Mouse (Mus musculus): ENCODE data around the gene 2010111I01Rik. TPM values are rescaled to one million over a fixed set of nuclear protein-coding genes. Genes with fewer than 3 reads are reported as not detected.

2010111I01Rik gene
- polyA plus RNA-seq, 1 experiment, result 22.5 TPM

DNA sequence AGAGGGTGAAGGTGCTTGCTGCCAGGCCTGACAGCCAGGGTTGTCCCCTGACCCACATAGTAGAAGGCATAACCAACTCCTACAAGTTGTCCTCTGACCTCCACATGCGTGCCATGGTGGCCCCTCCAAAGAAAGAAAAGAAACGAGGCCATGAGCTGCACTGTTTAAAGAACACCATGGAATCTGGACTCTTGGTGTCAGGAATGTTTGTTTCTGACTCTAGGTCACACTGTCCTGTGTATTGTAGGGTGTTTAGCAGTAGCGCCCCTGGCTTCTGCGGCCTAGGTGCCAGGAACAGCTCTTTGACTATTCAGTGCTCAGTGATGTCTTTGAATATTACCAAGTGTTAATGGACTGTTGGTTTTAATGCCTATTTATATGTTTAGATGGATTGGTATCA, 8.4 kb downstream of the 2010111I01Rik start:
- H3K27ac ChIP-seq (ENCODE audit: insufficient read depth, low read length), result no peak overlapping the region
- 94% methylated on average over 4 of the region's 4 CpGs for WGBS
- H3K4me1 ChIP-seq (ENCODE audit: control insufficient read depth, insufficient read depth, insufficient read length), result no peaks in the 10 kb centered on the region
- no peaks in the 10 kb centered on the region for H3K36me3 ChIP-seq (ENCODE audit: control insufficient read depth, insufficient read depth, low read length)
- H3K4me3 ChIP-seq (ENCODE audit: extremely low read depth, insufficient read depth, insufficient read length), result no peak overlapping the region
- DNase-seq (ENCODE audit: low read depth in 1 of 2, low spot score in 2 of 2), result no peak
- H3K27me3 ChIP-seq (ENCODE audit: control insufficient read depth, insufficient read depth, low read length), result no peaks in the 10 kb centered on the region
- no peak for TF ChIP-seq CTCF (IDR thresholded peaks at IDR 0.05; ENCODE audit: extremely low read depth, insufficient read depth, insufficient read length, insufficient replicate concordance)
- no peak for TF ChIP-seq POLR2A (IDR thresholded peaks at IDR 0.05; ENCODE audit: low read depth, low read length)

DNA sequence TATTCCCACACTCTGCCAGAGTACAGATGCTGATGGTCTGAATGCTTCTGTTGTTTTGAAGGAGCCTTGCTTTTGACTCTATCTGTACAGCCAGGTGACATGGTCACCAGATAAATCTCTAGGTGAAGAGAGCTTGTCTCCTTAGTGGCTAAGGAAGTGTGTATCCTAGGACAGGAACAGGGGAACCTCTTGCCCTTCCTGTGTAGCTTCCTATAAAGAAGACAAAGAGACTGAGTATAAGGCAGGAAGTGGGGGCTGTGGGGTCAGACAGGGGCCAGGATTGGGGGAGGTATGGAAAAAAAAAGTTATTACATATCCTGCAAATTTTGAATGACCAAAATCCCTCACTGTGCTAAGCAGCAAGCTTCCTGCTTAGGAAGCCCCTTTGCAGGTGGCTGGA, 13.4 kb downstream of the 2010111I01Rik start:
- Histone ChIP-seq H3K27me3 (ENCODE audit: control insufficient read depth, insufficient read depth, low read length) (no peaks in the 10 kb centered on the region), H3K4me3 (ENCODE audit: extremely low read depth, insufficient read depth, insufficient read length) (no peak overlapping the region), H3K27ac (ENCODE audit: insufficient read depth, low read length) (no peak overlapping the region), H3K36me3 (ENCODE audit: control insufficient read depth, insufficient read depth, low read length) (no peaks in the 10 kb centered on the region), H3K4me1 (ENCODE audit: control insufficient read depth, insufficient read depth, insufficient read length) (no peaks in the 10 kb centered on the region)
- DNase-seq (ENCODE audit: low read depth in 1 of 2, low spot score in 2 of 2), result no peak
- TF ChIP-seq CTCF (IDR thresholded peaks at IDR 0.05; ENCODE audit: extremely low read depth, insufficient read depth, insufficient read length, insufficient replicate concordance), result no peak
- TF ChIP-seq POLR2A (IDR thresholded peaks at IDR 0.05; ENCODE audit: low read depth, low read length), result no peak

DNA sequence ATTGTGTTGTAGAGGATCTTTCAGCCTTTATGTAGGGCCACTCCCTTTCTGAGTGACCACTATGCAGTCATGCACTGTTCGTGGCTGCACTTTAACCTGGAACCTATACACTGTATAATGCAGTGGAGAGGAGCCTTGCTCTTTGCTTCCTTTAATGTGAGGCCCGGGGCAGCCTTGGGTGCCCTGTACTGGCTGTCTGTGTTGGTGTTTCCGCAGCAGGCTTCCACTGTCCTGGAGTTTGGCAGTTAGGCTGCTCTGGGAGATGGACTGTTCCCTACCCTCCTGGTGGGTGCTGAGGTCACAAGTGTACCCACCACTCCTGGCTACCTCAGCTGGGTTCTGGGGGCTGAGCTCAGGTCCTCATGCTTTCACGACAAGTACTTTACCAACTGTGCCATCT, 14.1 kb downstream of the 2010111I01Rik start:
- no peak for DNase-seq (ENCODE audit: low read depth in 1 of 2, low spot score in 2 of 2)
- H3K27me3 ChIP-seq (ENCODE audit: control insufficient read depth, insufficient read depth, low read length), result no peaks in the 10 kb centered on the region
- no peaks in the 10 kb centered on the region for H3K36me3 ChIP-seq (ENCODE audit: control insufficient read depth, insufficient read depth, low read length)
- 78% methylated on average over 4 of the region's 4 CpGs for WGBS
- no peak for TF ChIP-seq CTCF (IDR thresholded peaks at IDR 0.05; ENCODE audit: extremely low read depth, insufficient read depth, insufficient read length, insufficient replicate concordance)
- no peak for TF ChIP-seq POLR2A (IDR thresholded peaks at IDR 0.05; ENCODE audit: low read depth, low read length)
- no peak overlapping the region for H3K4me3 ChIP-seq (ENCODE audit: extremely low read depth, insufficient read depth, insufficient read length)
- H3K4me1 ChIP-seq (ENCODE audit: control insufficient read depth, insufficient read depth, insufficient read length), result no peaks in the 10 kb centered on the region
- H3K27ac ChIP-seq (ENCODE audit: insufficient read depth, low read length), result no peak overlapping the region

DNA sequence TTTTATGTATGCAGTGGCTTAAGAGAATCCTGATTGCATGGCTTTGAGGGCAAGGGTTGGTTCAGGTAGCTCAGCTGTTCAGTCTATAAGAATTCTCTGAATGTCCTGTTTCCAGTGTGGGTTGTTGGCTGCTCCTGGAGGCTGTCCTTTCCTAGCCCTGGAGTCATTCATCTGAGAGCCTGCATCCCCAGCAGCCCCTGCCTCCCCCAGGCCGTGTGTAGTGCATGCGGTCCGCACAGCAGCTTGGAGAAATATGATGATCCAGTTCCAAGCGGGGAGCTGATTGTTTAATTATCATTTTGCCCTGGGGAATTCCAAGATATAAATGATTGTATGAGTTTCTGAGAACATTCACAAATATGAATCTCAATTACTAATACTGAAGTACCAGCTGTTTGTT, 14.5 kb downstream of the 2010111I01Rik start:
- H3K36me3 ChIP-seq (ENCODE audit: control insufficient read depth, insufficient read depth, low read length), result no peaks in the 10 kb centered on the region

DNA sequence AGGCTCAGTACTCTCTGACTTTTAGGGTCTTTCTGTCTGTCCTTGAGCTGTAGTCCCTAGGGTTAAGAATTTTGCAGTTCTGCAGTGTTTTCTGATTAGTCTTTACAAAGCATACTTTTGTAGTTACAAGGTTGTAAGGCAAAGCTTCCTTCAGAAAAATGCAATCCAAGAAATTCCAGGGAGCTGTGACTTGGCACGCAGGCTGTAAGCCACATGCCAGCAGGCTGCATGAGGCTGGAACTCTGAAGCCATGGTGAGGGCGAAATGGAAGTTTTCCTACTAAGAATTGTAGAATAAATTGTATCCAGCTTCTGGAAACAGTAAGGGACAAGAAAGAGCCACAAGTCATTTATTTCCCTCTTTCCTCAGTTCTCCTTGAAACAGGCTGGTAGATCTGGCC, 15.4 kb downstream of the 2010111I01Rik start:
- Histone ChIP-seq H3K27me3 (ENCODE audit: control insufficient read depth, insufficient read depth, low read length) (no peaks in the 10 kb centered on the region), H3K27ac (ENCODE audit: insufficient read depth, low read length) (no peak overlapping the region), H3K4me3 (ENCODE audit: extremely low read depth, insufficient read depth, insufficient read length) (no peak overlapping the region), H3K4me1 (ENCODE audit: control insufficient read depth, insufficient read depth, insufficient read length) (no peaks in the 10 kb centered on the region), H3K36me3 (ENCODE audit: control insufficient read depth, insufficient read depth, low read length) (no peaks in the 10 kb centered on the region)
- TF ChIP-seq POLR2A (IDR thresholded peaks at IDR 0.05; ENCODE audit: low read depth, low read length), result no peak
- TF ChIP-seq CTCF (IDR thresholded peaks at IDR 0.05; ENCODE audit: extremely low read depth, insufficient read depth, insufficient read length, insufficient replicate concordance), result no peak
- WGBS, result 88% methylated on average over 2 of the region's 2 CpGs
- DNase-seq (ENCODE audit: low read depth in 1 of 2, low spot score in 2 of 2), result no peak

More for the DNA sequence above, 14.5 kb downstream of the 2010111I01Rik start:
- Histone ChIP-seq H3K4me1 (ENCODE audit: control insufficient read depth, insufficient read depth, insufficient read length) (no peaks in the 10 kb centered on the region), H3K27ac (ENCODE audit: insufficient read depth, low read length) (no peak overlapping the region), H3K4me3 (ENCODE audit: extremely low read depth, insufficient read depth, insufficient read length) (no peak overlapping the region), H3K27me3 (ENCODE audit: control insufficient read depth, insufficient read depth, low read length) (no peaks in the 10 kb centered on the region)
- no peak for DNase-seq (ENCODE audit: low read depth in 1 of 2, low spot score in 2 of 2)
- WGBS, result 88% methylated on average over 4 of the region's 4 CpGs
- no peak for TF ChIP-seq POLR2A (IDR thresholded peaks at IDR 0.05; ENCODE audit: low read depth, low read length)
- no peak for TF ChIP-seq CTCF (IDR thresholded peaks at IDR 0.05; ENCODE audit: extremely low read depth, insufficient read depth, insufficient read length, insufficient replicate concordance)

DNA sequence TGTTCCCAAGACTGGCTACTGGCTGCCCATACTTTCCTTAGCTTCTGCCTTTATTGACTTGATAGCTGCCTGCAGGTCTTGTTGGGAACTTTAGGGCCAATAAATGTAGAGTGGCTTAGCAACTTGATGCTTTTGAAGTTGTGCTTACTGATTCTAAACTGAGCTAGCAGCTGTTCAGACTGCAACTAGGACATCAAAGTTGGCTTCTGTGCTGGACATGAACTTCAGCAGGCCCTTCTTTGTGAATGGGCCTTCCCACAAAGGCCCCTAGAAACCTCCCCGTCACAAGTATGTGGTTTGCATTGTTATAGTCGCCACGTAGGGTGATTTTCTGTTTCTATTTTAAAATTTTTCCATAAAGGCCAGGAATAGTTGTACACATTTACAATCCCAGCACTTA, 19.8 kb downstream of the 2010111I01Rik start:
- Histone ChIP-seq H3K4me1 (ENCODE audit: control insufficient read depth, insufficient read depth, insufficient read length) (no peaks in the 10 kb centered on the region), H3K27ac (ENCODE audit: insufficient read depth, low read length) (no peak overlapping the region), H3K4me3 (ENCODE audit: extremely low read depth, insufficient read depth, insufficient read length) (no peak overlapping the region), H3K36me3 (ENCODE audit: control insufficient read depth, insufficient read depth, low read length) (no peaks in the 10 kb centered on the region), H3K27me3 (ENCODE audit: control insufficient read depth, insufficient read depth, low read length) (no peaks in the 10 kb centered on the region)
- TF ChIP-seq POLR2A (IDR thresholded peaks at IDR 0.05; ENCODE audit: low read depth, low read length) (no peak), CTCF (IDR thresholded peaks at IDR 0.05; ENCODE audit: extremely low read depth, insufficient read depth, insufficient read length, insufficient replicate concordance) (no peak)
- no peak for DNase-seq (ENCODE audit: low read depth in 1 of 2, low spot score in 2 of 2)
- WGBS, result 71% methylated on average over 3 of the region's 3 CpGs

DNA sequence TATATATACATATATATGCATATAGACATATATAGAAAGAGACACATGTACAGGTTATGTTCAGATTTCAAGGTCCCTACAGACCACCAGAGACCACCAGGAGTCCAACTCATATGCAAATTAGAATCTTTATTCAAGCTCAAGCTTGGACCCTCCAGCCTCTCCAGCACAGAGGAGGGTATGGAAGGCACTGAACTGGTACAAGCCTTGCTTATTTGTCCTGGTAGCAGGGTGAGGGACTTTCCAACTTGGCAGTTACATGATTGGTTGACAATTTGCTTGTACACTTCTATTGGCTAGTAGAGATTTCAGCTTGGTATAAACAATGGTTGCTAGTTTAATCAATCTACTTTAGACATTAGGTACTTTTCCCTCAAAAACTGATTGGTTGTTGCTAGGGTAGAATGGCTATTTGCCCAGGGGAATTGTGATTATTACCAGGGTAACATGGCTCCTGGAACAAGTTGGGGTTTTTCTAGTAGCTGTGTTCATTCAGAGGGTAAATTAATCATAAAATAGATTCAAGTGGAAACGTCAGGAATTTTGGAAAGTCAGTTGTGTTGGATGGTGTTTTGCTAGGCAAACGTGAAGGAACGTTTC, 25.3 kb downstream of the 2010111I01Rik start:
- 89% methylated on average over 3 of the region's 3 CpGs for WGBS
- no peak overlapping the region for H3K27ac ChIP-seq (ENCODE audit: insufficient read depth, low read length)
- no peak overlapping the region for H3K4me3 ChIP-seq (ENCODE audit: extremely low read depth, insufficient read depth, insufficient read length)

More for the DNA sequence above, 25.3 kb downstream of the 2010111I01Rik start:
- DNase-seq (ENCODE audit: low read depth in 1 of 2, low spot score in 2 of 2), result no peak
- Histone ChIP-seq H3K36me3 (ENCODE audit: control insufficient read depth, insufficient read depth, low read length) (no peaks in the 10 kb centered on the region), H3K27me3 (ENCODE audit: control insufficient read depth, insufficient read depth, low read length) (no peaks in the 10 kb centered on the region), H3K4me1 (ENCODE audit: control insufficient read depth, insufficient read depth, insufficient read length) (no peaks in the 10 kb centered on the region)
- TF ChIP-seq POLR2A (IDR thresholded peaks at IDR 0.05; ENCODE audit: low read depth, low read length) (no peak), CTCF (IDR thresholded peaks at IDR 0.05; ENCODE audit: extremely low read depth, insufficient read depth, insufficient read length, insufficient replicate concordance) (no peak)
